Mouse (Mus musculus) WW6 (cell line): ENCODE results near the gene Trim9.

Experiments used
- DNase-seq: peaks from one replicate; pipeline ENCODE4 v3.0.0-alpha.2; 2013; ENCODE audit warnings: low read depth, low spot score

Trim9 gene

DNA sequence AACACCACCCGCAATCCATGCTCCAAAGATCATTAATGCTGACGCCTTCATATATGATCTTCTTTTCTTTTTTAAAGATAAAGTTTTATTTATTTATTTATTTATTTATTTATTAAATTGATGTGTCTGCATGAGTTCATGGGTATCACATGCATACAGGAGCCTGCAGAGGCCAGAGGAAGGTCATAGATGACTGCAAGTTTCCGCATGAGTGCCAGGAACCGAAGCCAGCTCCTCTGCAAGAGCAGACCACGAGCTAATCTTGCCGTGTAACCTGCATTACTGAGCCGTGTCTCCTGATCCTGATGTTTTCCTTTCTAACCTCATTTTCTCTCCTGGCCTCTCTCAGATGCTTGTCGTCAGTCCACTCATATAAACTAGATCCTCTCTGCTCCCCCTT, 133.1 kb downstream of the Trim9 start:
- DNase-seq = no peak

DNA sequence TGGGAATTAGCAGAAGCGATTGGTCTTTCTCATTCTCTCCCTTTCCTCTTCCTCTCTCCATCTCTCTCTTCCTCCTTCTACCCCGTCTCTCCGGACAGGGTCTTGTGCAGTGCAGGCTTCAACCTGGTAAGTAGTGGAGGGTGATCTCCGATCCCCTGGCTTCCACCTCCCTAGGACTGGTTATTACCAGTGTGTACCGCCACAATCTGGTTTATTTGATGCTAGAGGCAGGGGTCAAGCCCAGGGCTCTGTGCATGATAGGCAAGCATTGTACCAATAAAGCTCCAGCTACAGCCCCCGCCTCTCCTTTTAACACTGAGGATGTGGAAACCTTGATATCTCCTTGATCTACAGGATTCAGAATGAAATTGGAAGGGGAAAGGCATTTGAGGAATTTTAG, 133.8 kb downstream of the Trim9 start:
- no peak for DNase-seq

DNA sequence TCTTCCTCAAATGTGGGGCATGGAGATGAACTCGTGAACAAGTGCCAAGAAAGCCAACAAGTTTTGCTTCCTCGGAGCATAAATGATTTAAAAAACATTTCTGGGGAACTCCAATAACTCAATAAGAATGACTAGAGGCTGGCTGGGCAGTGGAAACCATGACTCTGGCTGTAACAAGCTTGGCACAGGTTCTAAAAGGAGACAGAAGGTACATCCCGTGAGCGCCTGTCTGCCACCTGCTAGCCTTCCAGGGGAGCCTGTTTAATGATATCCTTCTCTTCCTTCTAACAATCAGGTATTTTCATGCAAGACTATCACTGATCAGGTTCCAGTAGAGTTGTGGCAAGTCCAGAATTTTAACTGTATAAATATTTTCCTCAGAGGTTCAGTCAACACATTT, 134.9 kb downstream of the Trim9 start:
- DNase-seq = no peak

DNA sequence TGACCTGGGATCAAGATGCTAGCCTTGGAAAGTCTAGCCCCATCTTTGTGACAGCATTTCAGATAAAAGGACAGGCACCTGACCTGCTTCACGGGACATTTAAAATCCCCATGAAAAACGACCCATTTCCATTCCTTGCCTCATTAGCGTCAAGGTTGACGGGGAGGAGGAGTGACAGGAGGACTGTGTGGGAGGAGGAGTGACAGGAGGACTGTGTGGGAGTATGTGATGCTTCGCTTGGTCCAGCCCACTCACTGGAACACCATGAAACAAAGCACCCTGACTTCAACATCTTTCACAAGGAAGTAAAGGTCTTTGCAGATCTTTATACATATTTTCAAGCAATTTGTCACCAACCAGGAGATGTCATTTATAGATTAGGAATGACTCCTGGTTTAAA, 139.2 kb downstream of the Trim9 start:
- no peak for DNase-seq

DNA sequence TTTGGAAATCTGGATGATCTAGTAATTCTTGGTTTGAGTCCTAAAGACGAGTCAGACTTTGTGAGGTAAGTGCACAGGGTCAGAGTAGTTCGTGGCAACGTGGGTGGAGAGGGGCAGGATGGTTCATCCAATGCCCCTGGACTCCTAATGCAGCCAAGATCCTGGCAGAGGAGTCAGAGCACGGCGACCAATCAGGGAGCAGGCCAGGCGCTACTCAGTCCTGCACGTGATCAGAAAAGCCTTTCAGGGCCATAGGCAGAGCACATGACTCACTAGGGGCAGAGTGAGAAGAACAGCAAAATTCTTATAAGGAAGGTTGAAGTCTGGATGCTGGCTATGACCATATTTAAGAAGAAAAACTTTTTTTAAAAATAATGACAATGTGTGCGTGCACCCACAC, 143.0 kb downstream of the Trim9 start:
- DNase-seq = no peak

DNA sequence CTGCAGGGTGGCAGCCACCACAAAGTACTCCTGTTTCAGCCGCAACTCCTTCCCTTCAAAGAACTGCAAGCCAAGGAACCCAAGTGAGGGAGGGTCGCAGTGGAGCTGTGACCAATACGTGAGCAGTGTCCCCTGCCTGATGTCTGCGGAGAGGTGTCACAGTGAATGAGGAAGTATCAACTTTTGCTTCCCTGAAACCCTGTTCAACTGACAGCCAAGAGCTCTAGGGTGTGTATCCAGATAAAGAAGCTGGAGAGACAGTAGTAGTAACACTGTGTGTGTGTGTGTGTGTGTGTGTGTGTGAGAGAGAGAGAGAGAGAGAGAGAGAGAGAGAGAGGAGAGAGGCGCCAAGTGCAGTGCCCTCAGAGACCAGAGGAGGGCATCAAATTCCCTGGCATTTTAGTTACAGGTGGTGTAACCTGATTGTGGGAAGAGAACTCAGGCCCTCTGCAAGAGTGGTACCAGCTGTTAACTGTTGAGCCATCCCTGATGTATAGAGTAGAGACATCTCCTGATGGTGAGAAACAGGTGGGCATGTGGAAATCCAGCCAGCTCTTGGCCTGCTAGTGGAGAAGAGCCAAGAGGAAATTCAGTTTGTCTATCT, 145.4 kb downstream of the Trim9 start:
- no peak for DNase-seq

DNA sequence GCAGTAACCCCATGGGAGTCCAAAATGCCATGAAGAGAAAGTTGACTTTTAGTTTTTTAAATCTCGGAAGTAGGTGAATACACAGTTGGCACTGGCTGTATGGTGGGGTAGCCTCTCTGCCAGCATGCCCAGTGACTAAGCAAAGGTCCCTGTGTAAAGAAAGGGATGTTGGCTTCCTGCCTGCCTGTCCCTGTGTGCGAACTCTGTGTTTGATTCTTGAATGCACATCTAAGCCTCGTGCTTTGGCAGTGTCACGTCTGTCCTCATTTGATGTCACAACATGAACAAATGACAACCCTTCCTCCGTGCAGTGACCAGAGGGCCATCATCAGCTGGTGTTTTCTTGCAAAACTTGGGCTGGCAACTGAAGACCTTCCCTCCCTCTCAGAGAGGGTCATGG, 151.1 kb downstream of the Trim9 start:
- DNase-seq = no peak

DNA sequence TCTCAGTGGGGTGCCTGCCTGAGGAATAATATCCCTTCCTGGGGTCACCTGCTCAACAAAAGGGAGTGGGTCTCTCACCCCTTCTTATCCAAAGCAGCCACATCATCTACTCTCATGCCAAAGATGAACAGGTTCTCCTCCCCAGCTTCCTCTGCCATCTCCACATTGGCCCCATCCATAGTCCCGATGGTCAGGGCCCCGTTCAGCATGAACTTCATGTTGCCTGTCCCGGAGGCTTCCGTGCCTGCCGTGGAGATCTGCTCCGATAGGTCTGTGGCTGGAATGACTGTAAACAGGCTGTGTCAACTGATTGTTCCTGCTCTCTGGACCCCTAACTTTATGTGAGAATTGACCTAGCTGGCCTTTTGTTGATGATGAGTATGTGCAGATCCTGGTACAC, 152.0 kb downstream of the Trim9 start:
- DNase-seq = no peak
